Mouse (Mus musculus) hindbrain, embryonic 14.5 days (tissue): Measurements from ENCODE around the gene Kmt2c. TPM values are rescaled to one million over a fixed set of nuclear protein-coding genes. Genes with fewer than 3 reads are reported as not detected.

ENCODE experiments used
- ATAC-seq: fragments of 200-750 bp; cut with Nextera tagmentation; 2 replicates; pipeline ENCODE4 v1.8.0; 2017; ENCODE audit warnings: moderate number of reproducible peaks, mild to moderate bottlenecking, moderate TSS enrichment, moderate library complexity; ENCODE audit not compliant: low FRiP score
- DNase-seq: peaks from one replicate; pipeline ENCODE4 v3.0.0-alpha.2; 2015; ENCODE audit warnings: low spot score
- H3K27ac ChIP-seq: fragments of 300-500 bp; sonication (generic); 2 replicates; pipeline ENCODE4 v1.5.1; 2014; ENCODE audit warnings: mild to moderate bottlenecking, moderate library complexity
- H3K27me3 ChIP-seq: fragments of 300-500 bp; sonication (generic); 2 replicates; pipeline ENCODE4 v1.6.1; 2014; ENCODE audit warnings: mild to moderate bottlenecking, low read length, mixed read lengths; ENCODE audit not compliant: control insufficient read depth, insufficient read depth
- H3K36me3 ChIP-seq: fragments of 300-500 bp; sonication (generic); replicated peaks from 2 replicates; pipeline ENCODE4 v1.6.1; 2014; ENCODE audit not compliant: control insufficient read depth, insufficient read depth
- H3K4me1 ChIP-seq: fragments of 300-500 bp; sonication (generic); replicated peaks from 2 replicates; pipeline ENCODE4 v1.6.1; 2014; ENCODE audit warnings: antibody characterized with exemption, low read length, mixed read lengths; ENCODE audit not compliant: control insufficient read depth, insufficient read depth
- H3K4me2 ChIP-seq: fragments of 300-500 bp; sonication (generic); replicated peaks from 2 replicates; pipeline ENCODE4 v1.6.1; 2014; ENCODE audit warnings: mild to moderate bottlenecking, moderate library complexity
- H3K4me3 ChIP-seq: fragments of 300-500 bp; sonication (generic); replicated peaks from 2 replicates; pipeline ENCODE4 v1.5.1; 2014; ENCODE audit warnings: mild to moderate bottlenecking, low read length
- H3K9ac ChIP-seq: fragments of 300-500 bp; sonication (generic); 2 replicates; pipeline ENCODE4 v1.6.1; 2014
- H3K9me3 ChIP-seq: fragments of 300-500 bp; sonication (generic); 2 replicates; pipeline ENCODE4 v1.6.1; 2016; ENCODE audit warnings: low read length; ENCODE audit not compliant: control insufficient read depth
- WGBS: fragments of 180-500 bp; shearing (Covaris S2); extraction: QIAGEN DNeasy Blood & Tissue Kit; methylation state at CpG from one replicate; pipeline ENCODE4 v1.1.7; 2014; 5-methylcytosine and 5-hydroxymethylcytosine counted together
- polyA plus RNA-seq: library from polyadenylated mRNA; unstranded; fragments of >200 nt; fragmentation: Nextera tagmentation; extraction: Ambion mirVana; gene quantifications from 2 replicates; pipeline ENCODE4 v1.2.1, GENCODE M21; 2014

Kmt2c gene
- polyA plus RNA-seq, 1 experiment from 2014 or later = 26.8 TPM

DNA sequence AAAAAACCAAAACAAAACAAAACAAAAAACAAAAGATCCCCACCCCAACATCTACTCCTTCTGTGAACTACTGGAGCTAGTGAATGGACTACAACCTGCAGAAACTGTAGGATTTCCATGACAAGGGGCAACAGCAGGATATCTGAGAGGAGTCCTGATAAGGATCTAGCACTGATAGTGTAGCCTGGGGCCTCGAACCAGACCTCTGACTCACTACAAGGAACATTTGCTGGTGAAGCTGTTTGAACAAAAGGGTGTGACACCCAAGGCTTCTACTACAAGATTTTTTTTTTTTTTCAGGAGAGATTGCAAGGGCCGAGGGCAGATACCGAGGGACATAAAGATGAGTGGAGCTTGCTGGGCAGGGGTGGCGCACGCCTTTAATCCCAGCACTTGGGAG lies 34.7 kb upstream of the Kmt2c start:
- no peak overlapping the region for H3K4me3 ChIP-seq
- H3K4me1 ChIP-seq = no peaks in the 10 kb centered on the region
- H3K4me2 ChIP-seq = no peak overlapping the region
- no peaks in the 10 kb centered on the region for H3K36me3 ChIP-seq
- no peak overlapping the region for H3K27ac ChIP-seq
- 91% methylated on average over 5 of the region's 5 CpGs for WGBS
- H3K27me3 ChIP-seq = no peaks in the 10 kb centered on the region
- no peak overlapping the region for H3K9ac ChIP-seq
- DNase-seq (no peak), ATAC-seq (no peak)
- 0 out of 2 replicates have a peak, but pooled peaks cover 4% of the 10 kb centered on the region for H3K9me3 ChIP-seq

GRCm38 (mm10) chr5:25532256-25533147 lies 33.9 kb upstream of the Kmt2c start:
- H3K4me3 ChIP-seq = no peak overlapping the region
- WGBS = 38% methylated on average over 15 of the region's 18 CpGs
- H3K36me3 ChIP-seq = no peaks in the 10 kb centered on the region
- 0 out of 2 replicates have a peak, but pooled peaks cover under 1% of the 10 kb centered on the region for H3K9me3 ChIP-seq
- H3K4me2 ChIP-seq = no peak overlapping the region
- no peak overlapping the region for H3K27ac ChIP-seq
- no peak overlapping the region for H3K9ac ChIP-seq
- no peak for DNase-seq
- H3K27me3 ChIP-seq = no peaks in the 10 kb centered on the region
- no peak for ATAC-seq
- no peaks in the 10 kb centered on the region for H3K4me1 ChIP-seq

DNA sequence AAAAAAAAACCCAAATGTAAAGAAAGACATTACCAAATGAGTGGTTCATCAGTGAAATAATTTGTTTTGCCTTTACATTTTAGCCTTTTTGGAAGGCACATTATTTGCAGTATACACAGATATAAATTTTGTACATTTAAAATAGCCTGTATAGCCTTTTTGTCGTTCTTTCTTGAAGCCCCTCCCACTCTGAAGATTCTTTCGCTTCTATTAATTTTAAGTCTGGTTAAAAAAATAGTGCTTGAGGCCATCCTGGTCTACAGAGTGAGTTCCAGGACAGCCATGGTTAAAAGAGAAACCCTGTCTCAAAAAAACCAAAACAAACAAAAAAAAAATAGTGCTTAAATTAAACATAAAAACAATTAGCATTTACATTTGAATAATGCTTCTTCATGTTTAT lies 32.0 kb upstream of the Kmt2c start:
- H3K9me3 ChIP-seq = no peaks in the 10 kb centered on the region
- peak overlapping the region; percentile 79 for H3K9ac ChIP-seq
- H3K27ac ChIP-seq = peak overlapping the region; percentile 96
- WGBS = 20% methylated on average over 2 of the region's 2 CpGs
- no peaks in the 10 kb centered on the region for H3K4me1 ChIP-seq
- ATAC-seq = no peak
- H3K27me3 ChIP-seq = no peaks in the 10 kb centered on the region
- peak overlapping the region; percentile 75 for H3K4me2 ChIP-seq
- no peaks in the 10 kb centered on the region for H3K36me3 ChIP-seq
- H3K4me3 ChIP-seq = peak overlapping the region; percentile 62
- DNase-seq = no peak

DNA sequence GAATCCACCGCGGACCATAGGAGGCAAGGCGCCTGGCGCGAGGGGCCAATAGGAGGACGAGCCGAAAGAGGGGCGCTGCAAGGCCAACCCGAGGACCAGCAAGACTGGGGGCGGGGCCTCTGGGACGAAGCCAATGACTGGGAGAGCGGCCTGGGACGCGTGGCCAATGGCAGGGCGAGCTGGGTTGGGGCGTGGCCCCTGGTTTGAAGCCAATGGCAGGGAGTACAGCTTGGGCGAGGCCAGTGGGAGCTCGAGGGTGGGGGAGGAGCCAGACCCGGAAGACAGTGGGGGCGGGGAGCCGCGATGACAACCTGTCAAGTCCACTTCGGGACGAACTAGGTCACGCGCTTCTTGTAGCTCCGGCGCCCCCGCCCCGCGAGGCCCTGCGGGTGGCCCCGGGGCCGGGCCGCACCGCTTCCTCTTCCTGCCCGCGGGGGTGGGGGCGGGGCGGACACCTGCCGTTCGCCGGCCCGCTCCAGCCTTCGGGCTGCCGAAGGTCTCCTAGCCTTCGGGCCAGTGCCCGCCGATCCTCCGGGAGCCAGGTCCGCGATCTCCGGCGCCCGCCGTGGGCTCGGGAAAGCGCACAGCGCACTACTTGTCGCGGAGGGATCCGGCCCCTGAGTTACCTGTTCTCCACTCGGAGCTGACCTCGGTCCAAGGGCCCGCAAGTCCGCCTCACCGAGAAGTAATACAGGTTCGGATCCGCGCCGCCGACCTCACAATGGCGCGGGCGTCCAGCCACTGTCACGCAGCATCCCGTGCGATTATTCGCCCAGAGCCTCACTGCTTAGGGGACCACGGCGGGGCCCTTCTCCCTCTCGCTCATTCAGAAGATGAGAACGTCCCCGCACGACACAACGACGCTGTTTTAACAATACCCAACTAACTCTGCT lies 31.2 kb upstream of the Kmt2c start:
- Histone ChIP-seq H3K4me2 (peak overlapping the region; percentile 75), H3K9ac (peak overlapping the region; percentile 79), H3K27me3 (no peaks in the 10 kb centered on the region), H3K27ac (peak overlapping the region; percentile 96), H3K4me3 (peak overlapping the region; percentile 62), H3K9me3 (no peaks in the 10 kb centered on the region), H3K4me1 (no peaks in the 10 kb centered on the region), H3K36me3 (no peaks in the 10 kb centered on the region)
- ATAC-seq = peak; percentile 99
- WGBS = under 1% methylated on average over 65 of the region's 87 CpGs
- peak; percentile 99 for DNase-seq

GRCm38 (mm10) chr5:25528851-25529528 lies 30.4 kb upstream of the Kmt2c start:
- no peaks in the 10 kb centered on the region for H3K36me3 ChIP-seq
- DNase-seq (no peak), ATAC-seq (no peak)
- 12% methylated on average over 22 of the region's 22 CpGs for WGBS
- H3K9me3 ChIP-seq = no peaks in the 10 kb centered on the region
- peak overlapping the region; percentile 75 for H3K4me2 ChIP-seq
- no peaks in the 10 kb centered on the region for H3K27me3 ChIP-seq
- H3K4me3 ChIP-seq = peak overlapping the region; percentile 62
- H3K4me1 ChIP-seq = no peaks in the 10 kb centered on the region
- H3K9ac ChIP-seq = peak overlapping the region; percentile 63
- peak overlapping the region; percentile 80 for H3K27ac ChIP-seq

GRCm38 (mm10) chr5:25527971-25528370 lies 29.4 kb upstream of the Kmt2c start:
- H3K9me3 ChIP-seq = no peaks in the 10 kb centered on the region
- no peaks in the 10 kb centered on the region for H3K36me3 ChIP-seq
- WGBS = 83% methylated on average over 1 of the region's 1 CpGs
- H3K4me2 ChIP-seq = no peak overlapping the region
- H3K9ac ChIP-seq = no peak overlapping the region
- no peaks in the 10 kb centered on the region for H3K27me3 ChIP-seq
- H3K27ac ChIP-seq = no peak overlapping the region
- H3K4me3 ChIP-seq = no peak overlapping the region
- no peaks in the 10 kb centered on the region for H3K4me1 ChIP-seq
- DNase-seq (no peak), ATAC-seq (no peak)

GRCm38 (mm10) chr5:25526926-25527325 lies 28.3 kb upstream of the Kmt2c start:
- H3K9me3 ChIP-seq = no peaks in the 10 kb centered on the region
- DNase-seq = no peak
- H3K4me2 ChIP-seq = no peak overlapping the region
- no peaks in the 10 kb centered on the region for H3K4me1 ChIP-seq
- no peak overlapping the region for H3K9ac ChIP-seq
- no peak for ATAC-seq
- no peak overlapping the region for H3K27ac ChIP-seq
- no peaks in the 10 kb centered on the region for H3K36me3 ChIP-seq
- no peaks in the 10 kb centered on the region for H3K27me3 ChIP-seq
- WGBS = 47% methylated on average over 4 of the region's 4 CpGs
- no peak overlapping the region for H3K4me3 ChIP-seq

DNA sequence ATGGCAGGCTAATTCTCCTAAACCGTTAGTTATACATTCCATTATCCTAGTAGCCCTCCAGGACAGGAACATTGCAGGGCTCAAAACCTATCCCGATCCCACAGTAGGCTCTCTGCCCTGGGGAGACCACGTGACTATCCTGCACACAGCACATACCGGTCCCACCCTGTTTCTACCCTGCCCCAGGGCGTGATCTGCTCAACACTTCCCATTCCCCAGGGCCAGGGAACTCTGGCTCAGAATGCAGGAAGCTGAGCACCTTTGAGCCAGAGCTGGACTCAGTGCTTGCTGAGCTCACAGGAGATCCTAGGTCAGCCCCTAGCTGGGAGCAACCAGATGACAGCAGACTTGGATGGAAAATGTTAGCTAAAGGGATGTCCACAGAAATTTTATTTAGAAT lies 27.5 kb upstream of the Kmt2c start:
- 47% methylated on average over 5 of the region's 5 CpGs for WGBS
- no peak overlapping the region for H3K9ac ChIP-seq
- no peak for ATAC-seq
- H3K4me3 ChIP-seq = no peak overlapping the region
- no peaks in the 10 kb centered on the region for H3K9me3 ChIP-seq
- H3K4me2 ChIP-seq = no peak overlapping the region
- no peak overlapping the region for H3K27ac ChIP-seq
- DNase-seq = no peak
- H3K4me1 ChIP-seq = no peaks in the 10 kb centered on the region
- no peaks in the 10 kb centered on the region for H3K27me3 ChIP-seq
- no peaks in the 10 kb centered on the region for H3K36me3 ChIP-seq

- 89% methylated on average over 5 of the region's 5 CpGs for WGBS
- ATAC-seq (no peak), DNase-seq (no peak)
- Histone ChIP-seq H3K9ac (no peak overlapping the region), H3K27ac (no peak overlapping the region), H3K4me2 (no peak overlapping the region), H3K27me3 (no peaks in the 10 kb centered on the region), H3K9me3 (no peaks in the 10 kb centered on the region), H3K4me1 (no peaks in the 10 kb centered on the region), H3K36me3 (no peaks in the 10 kb centered on the region), H3K4me3 (no peak overlapping the region)
These were observed 22.9 kb upstream of the Kmt2c start for GRCm38 (mm10) chr5:25521461-25521860.
